23 mouse cellular contexts compared by ENCODE assay signal in the genomic region with DNA sequence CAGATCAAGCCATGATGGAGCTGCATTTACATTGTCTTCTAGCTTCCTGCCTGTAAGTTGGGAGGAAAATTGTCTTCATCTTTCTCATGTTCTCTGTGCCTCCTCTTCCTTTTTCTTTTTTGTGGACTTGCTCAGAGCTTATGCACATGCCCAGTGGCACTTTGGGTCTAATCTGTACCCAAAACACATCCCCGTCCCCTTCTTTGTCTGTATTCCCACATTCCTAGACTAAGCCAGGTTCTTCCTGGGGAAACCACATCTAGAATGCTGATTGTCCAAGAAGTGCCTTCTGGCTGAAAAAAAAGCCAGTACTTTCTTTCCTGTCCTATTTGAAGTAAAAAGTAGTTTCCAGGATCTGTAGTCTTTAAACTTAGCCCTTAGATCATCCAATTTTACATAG.
"Had no signal": no experiment of that assay in that cellular context is flagged by ENCODE, and none has a peak within 500 bp of the region (broad histone marks: within the 10 kb centered on the region; RNA-seq: fewer than 3 reads in every experiment).

No protein-coding gene starts in this region.

- H3K9ac ChIP-seq: kidney, embryonic 15.5 days; limb, embryonic 13.5 days; liver, embryonic 12.5 days; liver, embryonic 15.5 days; lung, embryonic 15.5 days; midbrain, embryonic 13.5 days; neural tube, embryonic 13.5 days had no signal

- H3K27me3 ChIP-seq: kidney, embryonic 15.5 days; limb, embryonic 13.5 days; liver, embryonic 12.5 days; liver, embryonic 15.5 days; lung, embryonic 15.5 days; midbrain, embryonic 13.5 days; neural tube, embryonic 13.5 days had no signal

- H3K36me3 ChIP-seq: kidney, embryonic 15.5 days; limb, embryonic 10.5 days; limb, embryonic 13.5 days; liver, embryonic 12.5 days; liver, embryonic 15.5 days; lung, embryonic 15.5 days; midbrain, embryonic 13.5 days; neural tube, embryonic 13.5 days had no signal

- DNase-seq: kidney, adult 11 months; kidney, adult 8-10 months; kidney, postnatal 10 days; kidney, postnatal 36 days; liver; lung, adult 18-20 months; lung, postnatal 10 days; retina, postnatal 1 day; right cerebral cortex, postnatal 4 days; thymus, adult 2 months; thymus, postnatal 14 days; thymus, postnatal 4 days had no signal

- H3K4me1 ChIP-seq: kidney, embryonic 15.5 days; limb, embryonic 13.5 days; liver, embryonic 12.5 days; liver, embryonic 15.5 days; lung, embryonic 15.5 days; midbrain, embryonic 13.5 days; neural tube, embryonic 13.5 days had no signal

- ATAC-seq: liver, embryonic 12.5 days; midbrain, embryonic 13.5 days had no signal

- H3K4me2 ChIP-seq: kidney, embryonic 15.5 days; limb, embryonic 13.5 days; liver, embryonic 12.5 days; liver, embryonic 15.5 days; lung, embryonic 15.5 days; midbrain, embryonic 13.5 days; neural tube, embryonic 13.5 days had no signal

- H3K4me3 ChIP-seq: kidney, embryonic 15.5 days; limb, embryonic 10.5 days; limb, embryonic 13.5 days; liver, embryonic 12.5 days; liver, embryonic 15.5 days; lung, embryonic 15.5 days; midbrain, embryonic 13.5 days; myocyte; neural tube, embryonic 13.5 days had no signal

- H3K9me3 ChIP-seq: kidney, embryonic 15.5 days; limb, embryonic 10.5 days; limb, embryonic 13.5 days; liver, embryonic 12.5 days; liver, embryonic 15.5 days; lung, embryonic 15.5 days; neural tube, embryonic 13.5 days had no signal

- H3K27ac ChIP-seq: kidney, embryonic 15.5 days; limb, embryonic 10.5 days; limb, embryonic 13.5 days; liver, embryonic 12.5 days; liver, embryonic 15.5 days; lung, embryonic 15.5 days; macrophage; midbrain, embryonic 13.5 days; neural tube, embryonic 13.5 days; stomach, postnatal 0 days had no signal
